Mouse (Mus musculus) lung, postnatal 0 days (tissue): ENCODE data around the gene Olfr323.

Experiments
- CTCF ChIP-seq: IDR thresholded peaks from 2 replicates; pipeline ENCODE4 v1.5.1; 2016; ENCODE audit warnings: antibody characterized with exemption, mild to moderate bottlenecking
- EP300 ChIP-seq: IDR thresholded peaks from 2 replicates; pipeline ENCODE4 v1.6.1; 2016; ENCODE audit warnings: antibody characterized with exemption, mild to moderate bottlenecking, control low read depth

GRCm38 (mm10) chr11:58577430-58577829, 52.9 kb downstream of the Olfr323 start, which contains the start of gene Olfr325:
- no peak for TF ChIP-seq EP300
- no peak for TF ChIP-seq CTCF
